Mouse (Mus musculus) natural killer cell, adult 2 months (primary cell): Measurements from ENCODE around the gene Adnp.

Experiments
- DNase-seq, 2 experiments: peaks; one replicate each; pipeline ENCODE4 v3.0.0; 2022; ENCODE audit warnings: low spot score in 2 of 2

The Adnp gene

GRCm38 (mm10) chr2:168206725-168207644, at the start of gene Adnp:
Gene Adnp, minus strand, starts transcription at chr2:168207112.
- peak; percentile 97 to 99 for DNase-seq

GRCm38 (mm10) chr2:168256506-168256905, 49.6 kb upstream of the Adnp start:
- no peak for DNase-seq

GRCm38 (mm10) chr2:168253822-168254221, 46.9 kb upstream of the Adnp start:
- no peak for DNase-seq

GRCm38 (mm10) chr2:168252639-168253292, 45.9 kb upstream of the Adnp start:
- DNase-seq: peak; percentile 30 to 43

GRCm38 (mm10) chr2:168250270-168250669, 43.4 kb upstream of the Adnp start:
- peak; percentile 79 to 84 for DNase-seq

GRCm38 (mm10) chr2:168248856-168249245, 41.9 kb upstream of the Adnp start:
- DNase-seq: peak; percentile 18 to 37

GRCm38 (mm10) chr2:168248167-168248855, 41.4 kb upstream of the Adnp start:
- DNase-seq: no peak

- DNase-seq: no peak
Observed at GRCm38 (mm10) chr2:168245571-168245970, 38.7 kb upstream of the Adnp start.

GRCm38 (mm10) chr2:168243278-168243677, 36.4 kb upstream of the Adnp start:
- DNase-seq: no peak

GRCm38 (mm10) chr2:168242841-168243240, 35.9 kb upstream of the Adnp start:
- DNase-seq: no peak

GRCm38 (mm10) chr2:168238335-168238734, 31.4 kb upstream of the Adnp start:
- no peak for DNase-seq

GRCm38 (mm10) chr2:168233286-168233685, 26.4 kb upstream of the Adnp start:
- DNase-seq: no peak

GRCm38 (mm10) chr2:168231471-168231829, 24.5 kb upstream of the Adnp start:
- DNase-seq: peak in 1 of 2 experiments; percentile 26

- DNase-seq: peak in 1 of 2 experiments; percentile 40
Observed at GRCm38 (mm10) chr2:168230773-168231470, 24.0 kb upstream of the Adnp start.

GRCm38 (mm10) chr2:168230026-168230728, 23.3 kb upstream of the Adnp start, which contains the start of the genes Gm20716, Dpm1 and Mocs3:
Gene Gm20716, minus strand, starts transcription at chr2:168230364.
Gene Dpm1, minus strand, starts transcription at chr2:168230591.
Gene Mocs3, plus strand, starts transcription at chr2:168230622.
- peak; percentile 85 to 87 for DNase-seq

- peak in 1 of 2 experiments; percentile 50 for DNase-seq
Observed at GRCm38 (mm10) chr2:168229116-168230025, 22.5 kb upstream of the Adnp start.

- DNase-seq: no peak
Observed at GRCm38 (mm10) chr2:168223326-168223725, 16.4 kb upstream of the Adnp start.

- DNase-seq: no peak
Observed at GRCm38 (mm10) chr2:168213788-168214397, 7.0 kb upstream of the Adnp start.

- no peak for DNase-seq
Observed at GRCm38 (mm10) chr2:168207883-168208282, 971 bp upstream of the Adnp start.
